Mouse (Mus musculus) cerebellum, postnatal 10 days (tissue): ENCODE results near the gene Eci3.

ENCODE experiments used
- DNase-seq, 2 experiments: peaks; one replicate each; pipeline ENCODE4 v3.0.0; 2021; ENCODE audit warnings: mixed read lengths in 2 of 2

The Eci3 gene

DNA sequence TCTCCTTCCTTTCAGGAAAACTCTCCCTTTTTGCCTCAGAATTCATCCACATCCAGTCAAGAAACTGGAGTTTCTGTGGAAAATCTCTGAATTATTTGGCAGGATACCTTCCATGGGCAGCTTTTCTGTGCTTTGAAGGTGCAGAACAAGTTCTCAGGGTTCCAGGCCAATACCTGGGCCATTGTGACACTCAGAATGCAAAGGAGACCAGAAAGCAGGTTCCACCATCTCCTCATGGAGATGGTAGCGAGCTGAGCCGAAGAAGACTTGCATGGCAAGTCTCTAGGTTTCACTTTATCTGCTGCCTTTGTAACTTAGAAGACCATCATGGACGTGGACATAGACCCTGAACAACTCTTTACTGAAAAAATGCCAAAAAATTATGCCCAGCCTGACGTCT, 39.4 kb downstream of the Eci3 start, which contains the start of the genes Fam217a and 4933417A18Rik:
Fam217a (minus strand) TSS at position 101 of the 400 bp plus-strand sequence.
4933417A18Rik (plus strand) TSS at position 200 of the 400 bp plus-strand sequence.
- no peak for DNase-seq

DNA sequence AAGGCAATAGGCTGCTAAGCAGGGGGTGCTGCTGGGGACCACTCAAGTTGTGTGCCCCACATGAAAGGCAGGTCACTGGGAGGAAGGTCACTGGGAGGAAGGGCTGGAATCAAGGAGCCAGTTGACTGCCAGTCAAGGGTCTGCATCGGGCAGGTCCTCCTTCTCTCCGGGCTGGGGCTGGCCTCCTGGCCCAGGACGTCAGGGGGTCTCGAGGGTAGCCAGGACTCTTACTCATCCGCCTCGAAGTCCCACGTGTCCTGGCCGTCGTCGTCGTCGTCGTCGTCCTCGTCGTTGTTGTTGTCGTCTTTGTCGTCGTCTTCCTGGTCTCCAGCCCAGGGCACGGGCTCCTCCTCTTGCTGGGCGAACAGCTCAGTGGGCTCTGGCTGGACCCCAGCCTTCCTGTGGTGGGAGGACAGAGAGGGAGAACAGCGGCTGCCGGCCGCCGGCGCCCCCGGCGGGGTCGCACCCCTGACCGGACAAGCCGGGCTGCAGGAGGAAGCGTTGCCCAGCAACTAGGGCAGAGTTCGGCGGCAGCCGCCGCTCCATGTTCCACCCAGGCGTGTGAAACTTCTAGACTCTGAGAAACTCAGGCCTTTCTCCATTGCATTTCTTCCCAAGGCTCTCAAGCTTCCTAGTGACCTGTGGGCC, 47.0 kb downstream of the Eci3 start:
- DNase-seq: peak; percentile 44 to 48

DNA sequence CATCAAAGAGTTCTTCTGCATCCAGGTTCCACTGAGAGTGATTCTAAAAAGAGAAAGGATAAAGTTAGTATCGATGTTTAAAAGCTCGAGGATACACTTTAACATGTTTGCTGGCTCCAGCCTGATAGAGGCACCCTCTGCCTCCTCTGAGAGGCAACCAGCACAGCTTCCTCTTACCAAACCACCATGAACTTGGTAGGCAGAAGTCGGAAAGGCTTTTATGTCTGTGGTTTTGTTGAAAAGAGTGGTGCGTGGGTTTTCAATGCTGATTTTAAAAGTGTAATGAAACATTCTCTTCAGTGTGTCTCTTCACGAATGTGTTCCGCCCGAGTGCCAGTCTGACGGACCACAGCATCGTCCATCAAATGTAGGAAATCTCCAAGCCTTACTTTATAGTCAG, 49.0 kb downstream of the Eci3 start:
- no peak for DNase-seq
